Mouse (Mus musculus): Measurements from ENCODE around the gene Ppp1r12b. TPM values are rescaled to one million over a fixed set of nuclear protein-coding genes. Genes with fewer than 3 reads are reported as not detected.
A peak's percentile ranks its signal among the peaks of the same experiment; 100 is the strongest.
"Not testable (repeated sequence)": the region's sequence is repeated elsewhere in the genome, so short reads cannot be mapped to it uniquely, and the experiment has no call there.

The Ppp1r12b gene
- polyA plus RNA-seq, 1 experiment from 2014 or later = 21.2 TPM

GRCm38 (mm10) chr1:134851211-134851610, 104.5 kb downstream of the Ppp1r12b start:
- no peaks in the 10 kb centered on the region for H3K9me3 ChIP-seq (ENCODE audit: control insufficient read depth, low read length)
- H3K27ac ChIP-seq (ENCODE audit: low read depth, low read length) = no peak overlapping the region
- H3K4me3 ChIP-seq (ENCODE audit: low read depth, low read length) = no peak overlapping the region
- H3K27me3 ChIP-seq (ENCODE audit: control insufficient read depth, insufficient read depth, low read length) = no peaks in the 10 kb centered on the region
- peaks cover 10% of the 10 kb centered on the region for H3K4me1 ChIP-seq (ENCODE audit: control insufficient read depth, insufficient read depth, low read length)
- H3K36me3 ChIP-seq (ENCODE audit: control insufficient read depth, insufficient read depth, low read length) = no peaks in the 10 kb centered on the region
- H3K4me2 ChIP-seq (ENCODE audit: low read depth, low read length) = no peak overlapping the region
- 91% methylated on average over 5 of the region's 5 CpGs for WGBS
- no peak overlapping the region for H3K9ac ChIP-seq (replicated peaks; ENCODE audit: low read depth, low read length)
- no peak for ATAC-seq (ENCODE audit: low read depth)

DNA sequence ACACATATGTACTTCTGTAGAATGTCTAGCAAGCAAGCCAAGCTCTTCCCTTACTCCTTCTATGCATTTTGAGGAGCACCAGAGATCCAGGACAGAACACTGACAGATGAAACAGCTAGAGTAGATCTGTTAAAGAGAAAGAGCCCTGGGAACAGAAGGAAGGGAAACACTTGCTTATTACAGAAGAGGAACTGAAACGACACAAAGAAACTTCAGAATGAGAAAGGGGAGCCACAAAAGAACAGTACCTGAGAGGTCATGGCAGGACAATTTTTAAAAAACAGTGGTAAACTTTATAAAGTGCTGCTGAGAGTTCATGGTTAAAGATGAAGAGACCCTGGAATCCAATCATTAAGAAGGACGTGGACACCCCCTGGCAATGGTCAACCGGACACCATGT, 105.4 kb downstream of the Ppp1r12b start:
- peaks cover 11% of the 10 kb centered on the region for H3K4me1 ChIP-seq (ENCODE audit: control insufficient read depth, insufficient read depth, low read length)
- no peaks in the 10 kb centered on the region for H3K36me3 ChIP-seq (ENCODE audit: control insufficient read depth, insufficient read depth, low read length)
- no peaks in the 10 kb centered on the region for H3K27me3 ChIP-seq (ENCODE audit: control insufficient read depth, insufficient read depth, low read length)
- no peak overlapping the region for H3K9ac ChIP-seq (replicated peaks; ENCODE audit: low read depth, low read length)
- WGBS = 94% methylated on average over 3 of the region's 3 CpGs
- H3K4me2 ChIP-seq (ENCODE audit: low read depth, low read length) = no peak overlapping the region
- H3K9me3 ChIP-seq (ENCODE audit: control insufficient read depth, low read length) = no peaks in the 10 kb centered on the region
- no peak for ATAC-seq (ENCODE audit: low read depth)
- H3K4me3 ChIP-seq (ENCODE audit: low read depth, low read length) = no peak overlapping the region
- no peak overlapping the region for H3K27ac ChIP-seq (ENCODE audit: low read depth, low read length)

GRCm38 (mm10) chr1:134847851-134848250, 107.9 kb downstream of the Ppp1r12b start:
- ATAC-seq (ENCODE audit: low read depth) = no peak
- no peak overlapping the region for H3K9ac ChIP-seq (replicated peaks; ENCODE audit: low read depth, low read length)

GRCm38 (mm10) chr1:134846295-134846988, 109.3 kb downstream of the Ppp1r12b start:
- no peaks in the 10 kb centered on the region for H3K9me3 ChIP-seq (ENCODE audit: control insufficient read depth, low read length)
- H3K4me1 ChIP-seq (ENCODE audit: control insufficient read depth, insufficient read depth, low read length) = peaks cover 11% of the 10 kb centered on the region
- peak; percentile 54 for ATAC-seq (ENCODE audit: low read depth)
- WGBS = 66% methylated on average over 10 of the region's 10 CpGs
- no peak overlapping the region for H3K4me2 ChIP-seq (ENCODE audit: low read depth, low read length)
- H3K4me3 ChIP-seq (ENCODE audit: low read depth, low read length) = no peak overlapping the region
- H3K36me3 ChIP-seq (ENCODE audit: control insufficient read depth, insufficient read depth, low read length) = no peaks in the 10 kb centered on the region
- H3K27me3 ChIP-seq (ENCODE audit: control insufficient read depth, insufficient read depth, low read length) = no peaks in the 10 kb centered on the region
- peak overlapping the region; percentile 64 for H3K27ac ChIP-seq (ENCODE audit: low read depth, low read length)
- no peak overlapping the region for H3K9ac ChIP-seq (replicated peaks; ENCODE audit: low read depth, low read length)

More at GRCm38 (mm10) chr1:134847851-134848250, 107.9 kb downstream of the Ppp1r12b start:
- 76% methylated on average over 9 of the region's 9 CpGs for WGBS
- H3K9me3 ChIP-seq (ENCODE audit: control insufficient read depth, low read length) = no peaks in the 10 kb centered on the region
- H3K4me3 ChIP-seq (ENCODE audit: low read depth, low read length) = no peak overlapping the region
- no peak overlapping the region for H3K27ac ChIP-seq (ENCODE audit: low read depth, low read length)
- H3K27me3 ChIP-seq (ENCODE audit: control insufficient read depth, insufficient read depth, low read length) = no peaks in the 10 kb centered on the region
- H3K36me3 ChIP-seq (ENCODE audit: control insufficient read depth, insufficient read depth, low read length) = no peaks in the 10 kb centered on the region
- peaks cover 11% of the 10 kb centered on the region for H3K4me1 ChIP-seq (ENCODE audit: control insufficient read depth, insufficient read depth, low read length)
- H3K4me2 ChIP-seq (ENCODE audit: low read depth, low read length) = no peak overlapping the region

DNA sequence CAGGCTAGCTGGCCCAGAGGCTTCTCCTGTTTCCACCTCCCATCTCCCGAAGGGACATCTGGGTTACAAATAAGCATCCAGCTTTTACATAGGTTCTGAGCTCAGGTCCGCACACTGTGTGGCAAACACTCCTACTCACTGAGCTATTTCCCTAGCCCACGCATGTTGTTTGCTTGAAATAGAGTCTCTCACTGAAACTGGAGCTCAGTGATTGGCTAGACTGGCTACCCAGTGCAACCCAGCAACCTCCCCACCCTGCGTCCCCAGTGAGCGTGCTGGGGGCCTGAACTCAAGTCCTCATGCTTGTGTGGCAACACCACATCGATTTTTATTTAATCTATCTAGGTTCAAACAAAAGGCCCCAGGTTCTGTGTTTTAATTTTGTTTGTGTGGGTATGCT, 112.4 kb downstream of the Ppp1r12b start:
- 95% methylated on average over 6 of the region's 6 CpGs for WGBS
- H3K9me3 ChIP-seq (ENCODE audit: control insufficient read depth, low read length) = no peaks in the 10 kb centered on the region
- no peak overlapping the region for H3K27ac ChIP-seq (ENCODE audit: low read depth, low read length)

DNA sequence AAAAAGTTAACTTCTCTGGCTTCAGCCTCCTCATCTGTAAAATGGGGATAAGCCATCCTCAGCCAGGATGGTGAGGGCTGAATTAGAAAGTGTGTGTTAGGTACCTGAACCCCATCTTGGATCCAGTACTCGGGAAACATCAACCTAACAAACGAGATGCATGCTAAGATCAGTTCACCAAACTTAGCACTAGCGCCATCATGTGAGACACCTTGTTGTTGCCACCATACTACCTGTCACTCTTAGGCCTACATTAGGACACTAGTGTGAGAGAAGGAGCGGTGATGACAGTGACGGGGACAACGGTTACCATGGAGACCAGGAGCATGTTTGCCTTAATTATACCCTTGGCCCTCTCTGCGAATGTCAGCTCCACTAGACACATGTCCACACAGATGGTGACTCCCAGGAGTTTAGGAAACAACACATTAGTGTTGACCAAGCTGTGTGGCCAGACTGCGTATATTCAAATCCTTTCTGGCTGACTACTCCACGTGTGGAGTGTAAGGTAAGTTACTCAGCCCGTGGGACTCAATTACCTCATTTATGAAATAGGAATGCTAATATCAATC, 118.7 kb downstream of the Ppp1r12b start:
- Histone ChIP-seq H3K27ac (ENCODE audit: low read depth, low read length) (no peak overlapping the region), H3K36me3 (ENCODE audit: control insufficient read depth, insufficient read depth, low read length) (peaks cover 28% of the 10 kb centered on the region), H3K9ac (replicated peaks; ENCODE audit: low read depth, low read length) (no peak overlapping the region), H3K4me2 (ENCODE audit: low read depth, low read length) (no peak overlapping the region), H3K4me3 (ENCODE audit: low read depth, low read length) (no peak overlapping the region), H3K27me3 (ENCODE audit: control insufficient read depth, insufficient read depth, low read length) (no peaks in the 10 kb centered on the region), H3K9me3 (ENCODE audit: control insufficient read depth, low read length) (no peaks in the 10 kb centered on the region), H3K4me1 (ENCODE audit: control insufficient read depth, insufficient read depth, low read length) (no peaks in the 10 kb centered on the region)
- no peak for ATAC-seq (ENCODE audit: low read depth)
- WGBS = 58% methylated on average over 10 of the region's 10 CpGs

More for the DNA sequence above, 112.4 kb downstream of the Ppp1r12b start:
- Histone ChIP-seq H3K36me3 (ENCODE audit: control insufficient read depth, insufficient read depth, low read length) (peaks cover 6% of the 10 kb centered on the region; the same call in 1 of the 2 replicates), H3K4me2 (ENCODE audit: low read depth, low read length) (no peak overlapping the region), H3K4me3 (ENCODE audit: low read depth, low read length) (no peak overlapping the region), H3K9ac (replicated peaks; ENCODE audit: low read depth, low read length) (no peak overlapping the region), H3K4me1 (ENCODE audit: control insufficient read depth, insufficient read depth, low read length) (peaks cover 11% of the 10 kb centered on the region), H3K27me3 (ENCODE audit: control insufficient read depth, insufficient read depth, low read length) (no peaks in the 10 kb centered on the region)
- ATAC-seq (ENCODE audit: low read depth) = no peak

DNA sequence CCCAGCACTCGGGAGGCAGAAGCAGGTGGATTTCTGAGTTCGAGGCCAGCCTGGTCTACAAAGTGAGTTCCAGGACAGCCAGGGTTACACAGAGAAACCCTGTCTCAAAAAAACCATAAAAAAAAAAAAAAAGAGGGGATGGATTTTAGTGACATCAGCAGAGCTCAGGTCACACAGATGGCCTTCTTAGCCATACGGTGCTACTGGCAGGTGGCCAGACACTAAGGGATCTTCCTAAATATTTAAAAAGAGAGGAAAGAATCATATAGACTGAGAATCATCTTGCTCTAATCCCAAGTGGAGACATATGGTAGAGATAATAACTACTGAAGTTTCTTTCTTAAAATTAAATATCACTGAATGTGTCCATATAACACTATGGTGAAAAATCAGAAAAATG, 124.9 kb downstream of the Ppp1r12b start:
- peaks cover 19% of the 10 kb centered on the region for H3K36me3 ChIP-seq (ENCODE audit: control insufficient read depth, insufficient read depth, low read length)
- WGBS = 86% methylated on average over 3 of the region's 3 CpGs

GRCm38 (mm10) chr1:134829635-134830034, 126.1 kb downstream of the Ppp1r12b start:
- no peak for ATAC-seq (ENCODE audit: low read depth)
- no peak overlapping the region for H3K4me3 ChIP-seq (ENCODE audit: low read depth, low read length)
- no peaks in the 10 kb centered on the region for H3K9me3 ChIP-seq (ENCODE audit: control insufficient read depth, low read length)
- H3K9ac ChIP-seq (replicated peaks; ENCODE audit: low read depth, low read length) = no peak overlapping the region
- no peaks in the 10 kb centered on the region for H3K4me1 ChIP-seq (ENCODE audit: control insufficient read depth, insufficient read depth, low read length)
- H3K4me2 ChIP-seq (ENCODE audit: low read depth, low read length) = no peak overlapping the region
- H3K27ac ChIP-seq (ENCODE audit: low read depth, low read length) = no peak overlapping the region
- WGBS = 64% methylated on average over 4 of the region's 4 CpGs
- no peaks in the 10 kb centered on the region for H3K27me3 ChIP-seq (ENCODE audit: control insufficient read depth, insufficient read depth, low read length)
- peaks cover 7% of the 10 kb centered on the region; the same call in 1 of the 2 replicates for H3K36me3 ChIP-seq (ENCODE audit: control insufficient read depth, insufficient read depth, low read length)

More for the DNA sequence above, 124.9 kb downstream of the Ppp1r12b start:
- not testable (repeated sequence) for ATAC-seq (ENCODE audit: low read depth); H3K9ac ChIP-seq (replicated peaks; ENCODE audit: low read depth, low read length); H3K9me3 ChIP-seq (ENCODE audit: control insufficient read depth, low read length); H3K4me1 ChIP-seq (ENCODE audit: control insufficient read depth, insufficient read depth, low read length); H3K27me3 ChIP-seq (ENCODE audit: control insufficient read depth, insufficient read depth, low read length); H3K4me3 ChIP-seq (ENCODE audit: low read depth, low read length); H3K4me2 ChIP-seq (ENCODE audit: low read depth, low read length); H3K27ac ChIP-seq (ENCODE audit: low read depth, low read length)

GRCm38 (mm10) chr1:134824896-134825295, 130.8 kb downstream of the Ppp1r12b start:
- 83% methylated on average over 6 of the region's 6 CpGs for WGBS

More at GRCm38 (mm10) chr1:134824896-134825295, 130.8 kb downstream of the Ppp1r12b start:
- H3K9me3 ChIP-seq (ENCODE audit: control insufficient read depth, low read length) = no peaks in the 10 kb centered on the region
- no peak overlapping the region for H3K4me3 ChIP-seq (ENCODE audit: low read depth, low read length)
- no peaks in the 10 kb centered on the region for H3K36me3 ChIP-seq (ENCODE audit: control insufficient read depth, insufficient read depth, low read length)
- no peak overlapping the region for H3K27ac ChIP-seq (ENCODE audit: low read depth, low read length)
- ATAC-seq (ENCODE audit: low read depth) = no peak
- no peak overlapping the region for H3K4me2 ChIP-seq (ENCODE audit: low read depth, low read length)
- H3K4me1 ChIP-seq (ENCODE audit: control insufficient read depth, insufficient read depth, low read length) = 0 out of 2 replicates have a peak, but pooled peaks cover 3% of the 10 kb centered on the region
- no peaks in the 10 kb centered on the region for H3K27me3 ChIP-seq (ENCODE audit: control insufficient read depth, insufficient read depth, low read length)
- no peak overlapping the region for H3K9ac ChIP-seq (replicated peaks; ENCODE audit: low read depth, low read length)
